Mouse (Mus musculus): Measurements from ENCODE around the gene Htra3.

DNA sequence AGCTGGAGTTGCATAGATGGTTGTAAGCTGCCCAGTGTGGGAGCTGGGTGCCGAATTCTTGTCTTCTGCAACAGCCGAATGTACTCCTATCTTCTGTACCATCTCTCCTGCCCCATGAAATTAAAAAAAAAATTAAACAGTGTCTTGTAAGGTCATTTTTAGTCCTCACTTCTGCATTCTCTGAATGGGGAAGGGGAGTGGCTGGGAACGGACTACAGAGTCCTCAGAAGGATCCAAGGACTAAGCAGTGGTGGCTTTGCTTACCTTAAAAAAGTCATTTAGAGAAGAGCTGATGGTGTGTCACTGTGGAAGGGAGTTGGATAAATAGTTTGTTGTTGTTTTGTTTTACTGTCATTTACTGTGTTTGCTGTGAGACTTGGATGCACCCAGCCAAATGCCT, 48.4 kb downstream of the Htra3 start:
- TF ChIP-seq CTCF (IDR thresholded peaks at IDR 0.05; ENCODE audit: low read depth) (no peak), EP300 (IDR thresholded peaks at IDR 0.05; ENCODE audit: low read depth) (no peak)

Data from liver, postnatal 0 days (tissue).